Mouse (Mus musculus): Measurements from ENCODE around the gene Apba3.
A peak's percentile ranks its signal among the peaks of the same experiment; 100 is the strongest.
"Not testable (repeated sequence)": the region's sequence is repeated elsewhere in the genome, so short reads cannot be mapped to it uniquely, and the experiment has no call there.

Gene Apba3

GRCm38 (mm10) chr10:81266211-81267105 is at the start of gene Apba3, which contains the start of gene Mrpl54:
Gene Apba3 (plus strand): TSS chr10:81266960.
Gene Mrpl54 (minus strand): TSS chr10:81266934.
- peak; percentile 96 for DNase-seq

- not testable (repeated sequence) for DNase-seq
These were observed 49.5 kb upstream of the Apba3 start for GRCm38 (mm10) chr10:81217267-81217666.

GRCm38 (mm10) chr10:81217964-81218363 is 48.8 kb upstream of the Apba3 start:
- peak; percentile 56 to 75 for DNase-seq

- no peak for DNase-seq
These were observed 45.3 kb upstream of the Apba3 start for GRCm38 (mm10) chr10:81221402-81222015.

- DNase-seq, result not testable (repeated sequence)
These were observed 43.0 kb upstream of the Apba3 start for GRCm38 (mm10) chr10:81223731-81224130.

GRCm38 (mm10) chr10:81229735-81230437 is 36.9 kb upstream of the Apba3 start:
- no peak for DNase-seq

GRCm38 (mm10) chr10:81230438-81231332 is 36.1 kb upstream of the Apba3 start, which contains the start of gene Atcay:
Gene Atcay (minus strand): TSS chr10:81230833.
- DNase-seq, result no peak

- no peak for DNase-seq
These were observed 35.3 kb upstream of the Apba3 start for GRCm38 (mm10) chr10:81231436-81231835.

- peak; percentile 91 to 95 for DNase-seq
These were observed 34.1 kb upstream of the Apba3 start, which contains the start of gene Zfr2 for GRCm38 (mm10) chr10:81232580-81233225. Gene Zfr2 (plus strand): TSS chr10:81233155.

- DNase-seq, result no peak
These were observed 33.6 kb upstream of the Apba3 start for GRCm38 (mm10) chr10:81233226-81233585.

- no peak for DNase-seq
These were observed 32.6 kb upstream of the Apba3 start for GRCm38 (mm10) chr10:81234206-81234605.

GRCm38 (mm10) chr10:81236471-81237268 is 30.1 kb upstream of the Apba3 start:
- no peak for DNase-seq

- no peak for DNase-seq
These were observed 28.1 kb upstream of the Apba3 start for GRCm38 (mm10) chr10:81238618-81239017.

GRCm38 (mm10) chr10:81240876-81241275 is 25.9 kb upstream of the Apba3 start:
- peak in 1 of 2 experiments; percentile 30 for DNase-seq

- DNase-seq, result no peak
These were observed 24.7 kb upstream of the Apba3 start for GRCm38 (mm10) chr10:81242021-81242420.

GRCm38 (mm10) chr10:81244146-81244545 is 22.6 kb upstream of the Apba3 start:
- no peak for DNase-seq

- DNase-seq, result peak; percentile 74 to 75
These were observed 22.2 kb upstream of the Apba3 start for GRCm38 (mm10) chr10:81244595-81244994.

- DNase-seq, result no peak
These were observed 21.6 kb upstream of the Apba3 start for GRCm38 (mm10) chr10:81245166-81245565.

GRCm38 (mm10) chr10:81247804-81248203 is 19.0 kb upstream of the Apba3 start:
- DNase-seq, result no peak

GRCm38 (mm10) chr10:81249442-81249841 is 17.3 kb upstream of the Apba3 start:
- no peak for DNase-seq
